Mouse (Mus musculus) R1 (cell line): ENCODE measurements at regions not wholly inside any gene's neighbourhood (a gene's known extent, or its start where the extent isn't known, plus 50 kb on each side); places are given as distances from the start of the nearest gene placed in this dataset.
A peak's percentile ranks its signal among the peaks of the same experiment; 100 is the strongest.

ENCODE experiments used
- DNase-seq: peaks from one replicate; pipeline ENCODE4 v3.0.0-alpha.2; 2018; ENCODE audit warnings: low read depth, low spot score

DNA sequence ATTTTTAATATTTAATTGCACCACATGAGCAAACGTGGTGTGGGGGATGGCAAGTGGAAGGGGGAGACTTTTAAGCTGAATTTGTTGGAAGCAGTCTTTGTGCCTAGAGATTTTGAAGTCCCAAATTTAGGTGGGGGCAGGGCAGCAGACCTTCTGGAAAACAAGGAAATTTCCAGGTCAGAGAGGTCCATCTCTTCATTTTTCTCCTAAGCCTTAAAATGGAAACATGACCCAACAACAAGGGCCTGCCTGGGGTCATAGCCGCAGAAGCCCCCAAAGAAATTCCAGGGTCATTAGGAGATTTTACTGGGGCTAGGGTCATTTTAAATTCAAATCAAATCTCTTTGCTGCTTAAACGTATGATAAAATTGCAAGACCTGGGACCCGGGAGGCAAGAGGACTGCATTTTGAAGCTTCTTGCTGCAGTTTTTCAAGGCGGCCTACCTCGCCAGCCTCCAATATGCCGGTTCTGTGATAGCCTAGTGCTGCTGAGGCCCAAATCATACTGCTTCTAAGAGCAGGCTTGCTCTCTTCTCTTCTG, 490.0 kb downstream of the Prss52 start:
- no peak for DNase-seq

DNA sequence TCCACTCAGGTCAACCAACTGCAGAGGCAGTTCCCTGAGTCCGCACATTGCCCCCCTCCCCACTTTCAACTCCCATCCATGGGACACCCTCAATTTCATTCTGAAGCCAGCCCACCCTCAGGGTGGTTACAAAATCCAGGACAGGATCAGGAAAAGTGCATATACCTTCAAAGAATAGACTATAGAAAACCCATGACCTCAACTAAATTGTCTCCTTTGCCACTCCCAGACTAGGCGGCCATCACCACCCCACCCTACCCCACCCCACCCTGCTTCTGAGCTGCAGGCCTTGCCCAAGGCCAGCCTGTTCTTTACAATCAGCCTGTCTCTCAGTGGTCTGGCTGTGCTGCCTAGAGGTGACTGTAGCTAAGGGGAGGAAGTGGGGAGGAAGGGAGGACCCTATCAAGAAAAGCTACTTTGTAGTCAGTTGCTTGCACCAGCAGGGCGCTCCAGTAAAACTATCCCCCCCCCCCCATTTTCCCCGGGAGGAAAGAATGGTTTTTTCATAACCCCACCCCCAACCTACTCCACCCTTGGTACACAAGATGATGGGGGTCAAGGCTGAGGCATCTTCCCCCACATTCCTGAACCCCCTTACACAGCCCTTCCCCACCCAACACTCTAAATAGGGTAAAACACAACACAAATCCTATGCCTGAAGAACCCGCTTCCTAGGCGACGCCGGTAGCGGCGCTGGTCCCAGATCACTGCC, 490.9 kb downstream of the Prss52 start:
- DNase-seq, result peak; percentile 98

DNA sequence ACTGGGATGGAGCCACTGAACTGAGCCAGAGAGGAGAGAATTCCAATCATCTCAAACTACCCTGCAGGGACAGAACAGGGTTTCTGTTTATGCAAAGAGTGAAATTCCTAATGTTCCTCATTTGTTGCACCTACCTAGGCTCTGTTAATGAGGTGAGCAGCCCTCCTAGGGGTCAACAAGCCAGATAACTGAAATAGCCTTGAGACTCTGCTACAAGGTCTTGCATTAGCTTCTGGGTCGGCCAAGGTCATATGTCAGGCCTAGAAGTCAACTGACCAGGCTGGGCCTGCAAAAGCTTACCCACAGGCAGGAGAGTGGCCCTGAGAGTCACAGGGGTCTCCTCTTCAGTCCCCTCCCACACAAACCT, 491.4 kb downstream of the Prss52 start:
- DNase-seq, result no peak

GRCm38 (mm10) chr14:64595891-64596290, 491.8 kb downstream of the Prss52 start:
- DNase-seq, result no peak

GRCm38 (mm10) chr14:64597218-64597617, 493.1 kb downstream of the Prss52 start:
- no peak for DNase-seq
